Mouse (Mus musculus): ENCODE data around the gene Fam187a. TPM values are rescaled to one million over a fixed set of nuclear protein-coding genes. Genes with fewer than 3 reads are reported as not detected.

Fam187a gene
- polyA plus RNA-seq, 1 experiment: not detected

- Histone ChIP-seq H3K4me1 (ENCODE audit: control insufficient read depth, insufficient read depth, insufficient read length) (peaks cover 2% of the 10 kb centered on the region; the same call in 1 of the 2 replicates), H3K27me3 (ENCODE audit: control insufficient read depth, insufficient read depth, low read length) (no peaks in the 10 kb centered on the region), H3K27ac (ENCODE audit: insufficient read depth, low read length) (no peak overlapping the region), H3K4me3 (ENCODE audit: extremely low read depth, insufficient read depth, insufficient read length) (peak overlapping the region; percentile 49), H3K36me3 (ENCODE audit: control insufficient read depth, insufficient read depth, low read length) (no peaks in the 10 kb centered on the region)
- peak; percentile 49 to 62 for DNase-seq (ENCODE audit: low read depth in 1 of 2, low spot score in 2 of 2)
- TF ChIP-seq CTCF (IDR thresholded peaks at IDR 0.05; ENCODE audit: extremely low read depth, insufficient read depth, insufficient read length, insufficient replicate concordance): peak; percentile 76; the same call in 1 of the 2 replicates
- no peak for TF ChIP-seq POLR2A (IDR thresholded peaks at IDR 0.05; ENCODE audit: low read depth, low read length)
- 6% methylated on average over 43 of the region's 43 CpGs for WGBS
Measured at GRCm38 (mm10) chr11:102893015-102893651, 8.2 kb downstream of the Fam187a start.

- DNase-seq (ENCODE audit: low read depth in 1 of 2, low spot score in 2 of 2): no peak
- 90% methylated on average over 4 of the region's 4 CpGs for WGBS
- TF ChIP-seq CTCF (IDR thresholded peaks at IDR 0.05; ENCODE audit: extremely low read depth, insufficient read depth, insufficient read length, insufficient replicate concordance): no peak
- TF ChIP-seq POLR2A (IDR thresholded peaks at IDR 0.05; ENCODE audit: low read depth, low read length): no peak
- Histone ChIP-seq H3K27me3 (ENCODE audit: control insufficient read depth, insufficient read depth, low read length) (no peaks in the 10 kb centered on the region), H3K4me1 (ENCODE audit: control insufficient read depth, insufficient read depth, insufficient read length) (peaks cover 2% of the 10 kb centered on the region; the same call in 1 of the 2 replicates), H3K4me3 (ENCODE audit: extremely low read depth, insufficient read depth, insufficient read length) (no peak overlapping the region), H3K27ac (ENCODE audit: insufficient read depth, low read length) (no peak overlapping the region), H3K36me3 (ENCODE audit: control insufficient read depth, insufficient read depth, low read length) (no peaks in the 10 kb centered on the region)
Measured at GRCm38 (mm10) chr11:102894716-102895115, 9.7 kb downstream of the Fam187a start.

GRCm38 (mm10) chr11:102895779-102896178 is 10.8 kb downstream of the Fam187a start:
- H3K4me3 ChIP-seq (ENCODE audit: extremely low read depth, insufficient read depth, insufficient read length): no peak overlapping the region
- H3K36me3 ChIP-seq (ENCODE audit: control insufficient read depth, insufficient read depth, low read length): no peaks in the 10 kb centered on the region
- TF ChIP-seq CTCF (IDR thresholded peaks at IDR 0.05; ENCODE audit: extremely low read depth, insufficient read depth, insufficient read length, insufficient replicate concordance): no peak
- TF ChIP-seq POLR2A (IDR thresholded peaks at IDR 0.05; ENCODE audit: low read depth, low read length): no peak
- H3K27ac ChIP-seq (ENCODE audit: insufficient read depth, low read length): no peak overlapping the region
- H3K27me3 ChIP-seq (ENCODE audit: control insufficient read depth, insufficient read depth, low read length): no peaks in the 10 kb centered on the region
- no peak for DNase-seq (ENCODE audit: low read depth in 1 of 2, low spot score in 2 of 2)
- peaks cover 2% of the 10 kb centered on the region; the same call in 1 of the 2 replicates for H3K4me1 ChIP-seq (ENCODE audit: control insufficient read depth, insufficient read depth, insufficient read length)
- 81% methylated on average over 9 of the region's 9 CpGs for WGBS

GRCm38 (mm10) chr11:102896641-102897040 is 11.7 kb downstream of the Fam187a start:
- H3K27me3 ChIP-seq (ENCODE audit: control insufficient read depth, insufficient read depth, low read length): no peaks in the 10 kb centered on the region
- no peak overlapping the region for H3K4me3 ChIP-seq (ENCODE audit: extremely low read depth, insufficient read depth, insufficient read length)
- peaks cover 2% of the 10 kb centered on the region; the same call in 1 of the 2 replicates for H3K4me1 ChIP-seq (ENCODE audit: control insufficient read depth, insufficient read depth, insufficient read length)
- no peak overlapping the region for H3K27ac ChIP-seq (ENCODE audit: insufficient read depth, low read length)
- 85% methylated on average over 20 of the region's 20 CpGs for whole genome bisulfite sequencing
- TF ChIP-seq CTCF (IDR thresholded peaks at IDR 0.05; ENCODE audit: extremely low read depth, insufficient read depth, insufficient read length, insufficient replicate concordance) (no peak), POLR2A (IDR thresholded peaks at IDR 0.05; ENCODE audit: low read depth, low read length) (no peak)
- no peak for DNase-seq (ENCODE audit: low read depth in 1 of 2, low spot score in 2 of 2)
- no peaks in the 10 kb centered on the region for H3K36me3 ChIP-seq (ENCODE audit: control insufficient read depth, insufficient read depth, low read length)

GRCm38 (mm10) chr11:102898408-102898807 is 13.4 kb downstream of the Fam187a start:
- DNase-seq (ENCODE audit: low read depth in 1 of 2, low spot score in 2 of 2): no peak
- H3K4me3 ChIP-seq (ENCODE audit: extremely low read depth, insufficient read depth, insufficient read length): no peak overlapping the region
- H3K27me3 ChIP-seq (ENCODE audit: control insufficient read depth, insufficient read depth, low read length): no peaks in the 10 kb centered on the region
- TF ChIP-seq CTCF (IDR thresholded peaks at IDR 0.05; ENCODE audit: extremely low read depth, insufficient read depth, insufficient read length, insufficient replicate concordance): no peak
- TF ChIP-seq POLR2A (IDR thresholded peaks at IDR 0.05; ENCODE audit: low read depth, low read length): no peak
- WGBS: 84% methylated on average over 9 of the region's 9 CpGs
- 0 out of 2 replicates have a peak, but pooled peaks cover under 1% of the 10 kb centered on the region for H3K4me1 ChIP-seq (ENCODE audit: control insufficient read depth, insufficient read depth, insufficient read length)
- no peak overlapping the region for H3K27ac ChIP-seq (ENCODE audit: insufficient read depth, low read length)
- H3K36me3 ChIP-seq (ENCODE audit: control insufficient read depth, insufficient read depth, low read length): no peaks in the 10 kb centered on the region

GRCm38 (mm10) chr11:102900763-102901162 is 15.8 kb downstream of the Fam187a start, which contains the start of gene Gfap:
Gene Gfap, minus strand, starts transcription at chr11:102900912.
- no peaks in the 10 kb centered on the region for H3K27me3 ChIP-seq (ENCODE audit: control insufficient read depth, insufficient read depth, low read length)
- H3K27ac ChIP-seq (ENCODE audit: insufficient read depth, low read length): no peak within 1 kb of the TSS
- TF ChIP-seq POLR2A (IDR thresholded peaks at IDR 0.05; ENCODE audit: low read depth, low read length) (no peak), CTCF (IDR thresholded peaks at IDR 0.05; ENCODE audit: extremely low read depth, insufficient read depth, insufficient read length, insufficient replicate concordance) (peak; percentile 74; the same call in 1 of the 2 replicates)
- no peaks in the 10 kb centered on the region for H3K36me3 ChIP-seq (ENCODE audit: control insufficient read depth, insufficient read depth, low read length)
- no peak within 1 kb of the TSS for H3K4me3 ChIP-seq (ENCODE audit: extremely low read depth, insufficient read depth, insufficient read length)
- H3K4me1 ChIP-seq (ENCODE audit: control insufficient read depth, insufficient read depth, insufficient read length): no peaks in the 10 kb centered on the region
- 14% methylated on average over 7 of the region's 7 CpGs for WGBS
- peak in 1 of 2 experiments; percentile 43 for DNase-seq (ENCODE audit: low read depth in 1 of 2, low spot score in 2 of 2)

GRCm38 (mm10) chr11:102901199-102901598 is 16.2 kb downstream of the Fam187a start:
- TF ChIP-seq POLR2A (IDR thresholded peaks at IDR 0.05; ENCODE audit: low read depth, low read length): no peak
- TF ChIP-seq CTCF (IDR thresholded peaks at IDR 0.05; ENCODE audit: extremely low read depth, insufficient read depth, insufficient read length, insufficient replicate concordance): no peak
- H3K27me3 ChIP-seq (ENCODE audit: control insufficient read depth, insufficient read depth, low read length): no peaks in the 10 kb centered on the region
- DNase-seq (ENCODE audit: low read depth in 1 of 2, low spot score in 2 of 2): no peak
- 48% methylated on average over 4 of the region's 4 CpGs for WGBS
- no peak overlapping the region for H3K4me3 ChIP-seq (ENCODE audit: extremely low read depth, insufficient read depth, insufficient read length)
- no peaks in the 10 kb centered on the region for H3K36me3 ChIP-seq (ENCODE audit: control insufficient read depth, insufficient read depth, low read length)
- no peaks in the 10 kb centered on the region for H3K4me1 ChIP-seq (ENCODE audit: control insufficient read depth, insufficient read depth, insufficient read length)
- no peak overlapping the region for H3K27ac ChIP-seq (ENCODE audit: insufficient read depth, low read length)

Measured in spleen, adult 2 months (tissue).